Mouse (Mus musculus): ENCODE results near the gene Cib3. TPM values are rescaled to one million over a fixed set of nuclear protein-coding genes. Genes with fewer than 3 reads are reported as not detected.

Cib3 gene
- polyA plus RNA-seq, 1 experiment from 2014 or later, result not detected

- H3K4me2 ChIP-seq (replicated peaks), result peak within 1 kb of the TSS; percentile 82
- under 1% methylated on average over 82 of the region's 82 CpGs for WGBS
- no peaks in the 10 kb centered on the region for H3K9me3 ChIP-seq
- H3K4me1 ChIP-seq, result peaks cover 12% of the 10 kb centered on the region
- ATAC-seq (ENCODE audit: low FRiP score, low read depth), result peak; percentile 99
- peak within 1 kb of the TSS; percentile 93 for H3K9ac ChIP-seq
- no peaks in the 10 kb centered on the region for H3K27me3 ChIP-seq (replicated peaks)
- H3K27ac ChIP-seq, result peak within 1 kb of the TSS; percentile 43; the same call in 1 of the 2 replicates
- H3K36me3 ChIP-seq, result peaks cover 5% of the 10 kb centered on the region
- peak within 1 kb of the TSS; percentile 90 for H3K4me3 ChIP-seq
These were observed 51.6 kb downstream of the Cib3 start, which contains the start of gene Rab8a for GRCm38 (mm10) chr8:72160707-72161697. Gene Rab8a, plus strand, starts transcription at chr8:72161200.

GRCm38 (mm10) chr8:72160007-72160406 lies 52.6 kb downstream of the Cib3 start:
- Histone ChIP-seq H3K9ac (no peak overlapping the region), H3K27ac (no peak overlapping the region), H3K4me3 (peak overlapping the region; percentile 32; the same call in 1 of the 2 replicates), H3K4me2 (replicated peaks) (peak overlapping the region; percentile 82), H3K4me1 (peaks cover 12% of the 10 kb centered on the region), H3K9me3 (no peaks in the 10 kb centered on the region), H3K36me3 (peaks cover 5% of the 10 kb centered on the region), H3K27me3 (replicated peaks) (no peaks in the 10 kb centered on the region)
- ATAC-seq (ENCODE audit: low FRiP score, low read depth), result no peak
- 74% methylated on average over 3 of the region's 3 CpGs for WGBS

- ATAC-seq (ENCODE audit: low FRiP score, low read depth), result no peak
- Histone ChIP-seq H3K4me2 (replicated peaks) (no peak overlapping the region), H3K27me3 (replicated peaks) (no peaks in the 10 kb centered on the region), H3K9me3 (no peaks in the 10 kb centered on the region), H3K9ac (no peak overlapping the region), H3K27ac (no peak overlapping the region), H3K36me3 (peaks cover 3% of the 10 kb centered on the region; the same call in 1 of the 2 replicates), H3K4me1 (peaks cover 12% of the 10 kb centered on the region), H3K4me3 (no peak overlapping the region)
- 89% methylated on average over 3 of the region's 3 CpGs for WGBS
These were observed 53.9 kb downstream of the Cib3 start for GRCm38 (mm10) chr8:72158726-72159125.

GRCm38 (mm10) chr8:72158096-72158495 lies 54.5 kb downstream of the Cib3 start:
- WGBS, result 89% methylated on average over 2 of the region's 2 CpGs
- no peak for ATAC-seq (ENCODE audit: low FRiP score, low read depth)
- Histone ChIP-seq H3K4me3 (no peak overlapping the region), H3K4me2 (replicated peaks) (no peak overlapping the region), H3K27ac (no peak overlapping the region), H3K4me1 (peaks cover 12% of the 10 kb centered on the region), H3K9me3 (no peaks in the 10 kb centered on the region), H3K9ac (no peak overlapping the region), H3K27me3 (replicated peaks) (no peaks in the 10 kb centered on the region), H3K36me3 (peaks cover 4% of the 10 kb centered on the region; the same call in 1 of the 2 replicates)

Other genes starting within 250 kb of the Cib3 start
- gene Cyp4f18, start 203.2 kb downstream of the Cib3 start, polyA plus RNA-seq (2016; fragmentation: Nextera tagmentation; extraction: Ambion mirVana), result 0.73 and 0.77 TPM in 2 replicates
- not detected in 2 replicates for gene Olfr372, start 171.6 kb downstream of the Cib3 start, polyA plus RNA-seq (2016; fragmentation: Nextera tagmentation; extraction: Ambion mirVana)
- not detected in 2 replicates for gene Olfr373, start 129.7 kb downstream of the Cib3 start, polyA plus RNA-seq (2016; fragmentation: Nextera tagmentation; extraction: Ambion mirVana)
- 0.15 TPM in 1 of 2 replicates, not detected in the other for gene Olfr374, start 105.8 kb downstream of the Cib3 start, polyA plus RNA-seq (2016; fragmentation: Nextera tagmentation; extraction: Ambion mirVana)
- 377 and 417 TPM in 2 replicates for gene Tpm4, start 77.9 kb downstream of the Cib3 start, polyA plus RNA-seq (2016; fragmentation: Nextera tagmentation; extraction: Ambion mirVana)
- 113 and 114 TPM in 2 replicates for gene Rab8a, start 51.6 kb downstream of the Cib3 start, polyA plus RNA-seq (2016; fragmentation: Nextera tagmentation; extraction: Ambion mirVana)
- gene Hsh2d, start 23.2 kb downstream of the Cib3 start, polyA plus RNA-seq (2016; fragmentation: Nextera tagmentation; extraction: Ambion mirVana), result 0.22 TPM in 1 of 2 replicates, not detected in the other
- gene Gm11034, start 799 bp upstream of the Cib3 start, polyA plus RNA-seq (2016; fragmentation: Nextera tagmentation; extraction: Ambion mirVana), result not detected in 2 replicates
- gene Fam32a, start 6.9 kb upstream of the Cib3 start, polyA plus RNA-seq (2016; fragmentation: Nextera tagmentation; extraction: Ambion mirVana), result 83.4 and 88.8 TPM in 2 replicates
- gene Ap1m1, start 27.2 kb upstream of the Cib3 start, polyA plus RNA-seq (2016; fragmentation: Nextera tagmentation; extraction: Ambion mirVana), result 206 and 207 TPM in 2 replicates
- 21.4 and 25.2 TPM in 2 replicates for gene Gm10282, start 92.4 kb upstream of the Cib3 start, polyA plus RNA-seq (2016; fragmentation: Nextera tagmentation; extraction: Ambion mirVana)
- 10.3 and 10.9 TPM in 2 replicates for gene Klf2, start 106.2 kb upstream of the Cib3 start, polyA plus RNA-seq (2016; fragmentation: Nextera tagmentation; extraction: Ambion mirVana)
- gene Eps15l1, start 208.6 kb upstream of the Cib3 start, polyA plus RNA-seq (2016; fragmentation: Nextera tagmentation; extraction: Ambion mirVana), result 69.6 and 74.0 TPM in 2 replicates
- 0.66 and 1.1 TPM in 2 replicates for gene Calr3, start 231.0 kb upstream of the Cib3 start, polyA plus RNA-seq (2016; fragmentation: Nextera tagmentation; extraction: Ambion mirVana)
- gene 1700030K09Rik, start 231.0 kb upstream of the Cib3 start, polyA plus RNA-seq (2016; fragmentation: Nextera tagmentation; extraction: Ambion mirVana), result 15.4 and 16.7 TPM in 2 replicates